Mouse (Mus musculus) ES-Bruce4 (cell line): ENCODE measurements around the gene Txnrd1.

Experiments
- CTCF ChIP-seq: IDR thresholded peaks from one replicate; pipeline ENCODE4 v1.8.1; 2011; ENCODE audit warnings: low read depth, low read length
- EP300 ChIP-seq: IDR thresholded peaks from 2 replicates; pipeline ENCODE4 v1.6.1; 2011; ENCODE audit warnings: low read depth, low read length; ENCODE audit not compliant: insufficient read depth
- POLR2A ChIP-seq: IDR thresholded peaks from one replicate; pipeline ENCODE4 v1.8.1; 2011; ENCODE audit warnings: low read length; ENCODE audit not compliant: insufficient read depth

DNA sequence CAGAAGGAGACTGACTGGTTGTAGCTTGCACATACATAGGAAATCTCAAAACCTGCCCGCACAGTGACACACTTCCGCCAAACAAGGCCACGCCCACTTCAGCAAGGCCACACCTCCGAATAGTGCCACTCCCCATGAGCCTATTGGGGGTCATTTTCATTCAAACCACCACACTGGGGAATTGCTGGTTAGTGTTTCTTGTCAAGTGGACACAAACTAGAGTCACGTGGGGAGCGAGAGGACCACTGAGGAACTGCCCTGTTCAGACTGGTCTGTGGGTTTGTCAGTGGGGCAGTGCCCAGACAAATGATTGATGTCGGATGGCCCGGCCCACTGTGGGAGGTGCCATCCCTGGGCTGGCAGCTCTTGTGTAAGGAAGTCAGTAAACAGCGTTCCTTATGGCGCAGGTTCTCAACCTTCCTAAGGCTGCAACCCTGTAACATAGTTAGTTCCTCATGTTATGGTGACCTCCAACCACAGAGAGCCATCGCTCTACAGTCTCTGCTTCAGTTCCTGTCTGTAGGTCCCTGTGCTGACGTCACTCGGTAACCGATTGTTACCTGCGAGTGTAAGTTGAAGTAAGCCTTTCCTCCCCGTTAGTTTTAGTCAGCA lies 66.2 kb downstream of the Txnrd1 start:
- no peak for TF ChIP-seq CTCF
- no peak for TF ChIP-seq EP300
- no peak for TF ChIP-seq POLR2A
